Mouse (Mus musculus) retina, postnatal 7 days (tissue): ENCODE measurements around the gene Pcp4.
"Not testable (repeated sequence)": the region's sequence is repeated elsewhere in the genome, so short reads cannot be mapped to it uniquely, and the experiment has no call there.

Experiments used
- DNase-seq: peaks from one replicate; pipeline ENCODE4 v3.0.0-alpha.2; 2012; ENCODE audit warnings: low read depth, low spot score

Gene Pcp4

DNA sequence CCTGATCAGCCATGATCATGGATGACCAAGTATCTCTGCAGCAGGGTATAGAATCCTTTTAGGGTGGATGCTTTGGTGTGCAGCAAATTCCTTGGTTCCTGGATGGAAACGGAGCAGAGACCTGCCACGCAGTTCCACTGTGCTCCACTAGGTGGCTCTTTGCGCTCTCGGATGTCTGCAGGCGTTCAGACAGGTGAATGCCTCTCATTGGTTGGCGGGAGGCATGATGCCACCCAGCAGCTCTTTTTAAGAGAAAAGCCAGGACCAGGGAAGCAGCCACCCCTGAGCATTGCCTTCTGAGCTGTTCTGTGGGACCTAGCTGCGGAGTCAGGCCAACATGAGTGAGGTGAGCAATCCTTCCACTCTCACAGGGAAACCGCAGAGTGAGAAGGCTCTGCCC is at the start of gene Pcp4:
TSS of gene Pcp4 (plus strand) at position 162 of the 400 bp plus-strand sequence.
- DNase-seq, result peak; percentile 47

DNA sequence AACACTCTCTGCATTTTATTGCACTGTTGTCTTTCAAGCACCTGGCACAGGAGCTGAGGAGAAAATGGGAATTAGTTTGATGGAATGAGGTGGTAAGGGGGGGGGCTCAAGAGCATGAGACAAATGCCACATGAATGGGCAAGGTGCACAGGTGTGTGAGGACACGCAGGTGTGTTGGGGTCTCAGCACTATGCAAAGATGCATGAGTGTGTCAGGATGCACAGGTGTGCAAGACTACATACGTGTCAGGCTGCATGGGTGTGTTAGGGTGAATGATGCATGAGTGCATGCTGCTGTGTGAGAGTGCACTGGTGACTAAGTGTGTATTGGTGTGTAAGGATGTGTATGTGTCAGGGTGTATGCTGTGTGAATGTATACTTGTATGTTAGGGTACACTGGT is 42.4 kb upstream of the Pcp4 start:
- no peak for DNase-seq

DNA sequence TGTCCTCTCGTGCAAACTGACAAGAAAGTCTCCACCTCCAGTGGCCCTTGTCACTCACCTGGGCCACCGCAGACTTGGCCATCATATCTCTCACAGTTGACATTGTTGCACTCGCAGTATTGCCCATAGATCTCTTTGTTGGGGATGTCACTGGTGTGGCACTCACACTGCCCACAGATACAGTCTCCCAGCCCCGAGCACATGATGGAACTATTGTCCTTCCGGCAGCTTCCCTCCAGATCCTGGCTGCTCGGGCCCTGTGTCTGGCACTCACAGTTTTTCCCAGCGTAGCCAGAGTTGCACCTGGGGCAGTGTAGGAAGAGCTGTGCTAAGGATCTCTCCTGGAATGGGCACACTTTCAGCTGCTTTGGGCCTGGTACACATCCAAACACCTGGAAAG is 40.7 kb upstream of the Pcp4 start:
- DNase-seq, result no peak

DNA sequence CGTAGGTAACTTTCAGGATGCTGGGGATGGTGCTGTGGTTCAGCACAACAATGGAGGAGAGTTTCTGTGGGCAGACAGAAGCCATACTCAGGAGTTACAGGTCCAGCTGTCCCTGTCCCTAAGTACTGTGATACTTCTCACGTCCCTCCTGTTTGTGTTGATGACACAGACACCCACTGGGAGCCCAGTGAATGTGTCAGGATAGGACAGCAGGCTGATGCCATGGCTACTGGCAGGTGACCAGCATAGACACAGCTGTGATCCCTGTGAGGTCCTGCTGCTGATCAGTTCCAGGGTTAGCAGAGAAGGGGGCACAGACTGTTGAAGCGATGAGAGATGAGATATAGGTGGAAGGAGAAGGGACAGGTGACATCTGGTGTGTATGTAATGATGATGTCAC is 38.4 kb upstream of the Pcp4 start:
- DNase-seq, result no peak

DNA sequence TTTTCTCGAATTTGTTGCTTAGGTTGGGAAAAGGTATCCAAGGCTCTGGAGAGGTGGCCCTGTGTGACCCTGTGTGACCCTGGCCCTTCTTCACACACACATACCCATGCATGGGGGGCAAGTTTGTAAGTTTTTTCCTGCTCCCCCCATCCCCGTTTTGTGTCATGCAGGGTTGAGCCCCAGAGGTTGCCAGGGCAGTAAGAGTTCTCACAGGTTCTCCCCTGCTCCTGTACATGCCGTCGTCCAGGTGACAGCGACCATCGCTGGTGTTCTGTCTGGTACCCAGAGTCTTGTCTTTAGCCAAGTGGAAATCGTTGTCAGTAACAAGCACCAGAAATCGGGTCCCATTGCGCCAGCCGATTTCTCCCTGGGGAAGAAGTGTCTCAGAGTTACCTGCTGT is 34.1 kb upstream of the Pcp4 start:
- no peak for DNase-seq

DNA sequence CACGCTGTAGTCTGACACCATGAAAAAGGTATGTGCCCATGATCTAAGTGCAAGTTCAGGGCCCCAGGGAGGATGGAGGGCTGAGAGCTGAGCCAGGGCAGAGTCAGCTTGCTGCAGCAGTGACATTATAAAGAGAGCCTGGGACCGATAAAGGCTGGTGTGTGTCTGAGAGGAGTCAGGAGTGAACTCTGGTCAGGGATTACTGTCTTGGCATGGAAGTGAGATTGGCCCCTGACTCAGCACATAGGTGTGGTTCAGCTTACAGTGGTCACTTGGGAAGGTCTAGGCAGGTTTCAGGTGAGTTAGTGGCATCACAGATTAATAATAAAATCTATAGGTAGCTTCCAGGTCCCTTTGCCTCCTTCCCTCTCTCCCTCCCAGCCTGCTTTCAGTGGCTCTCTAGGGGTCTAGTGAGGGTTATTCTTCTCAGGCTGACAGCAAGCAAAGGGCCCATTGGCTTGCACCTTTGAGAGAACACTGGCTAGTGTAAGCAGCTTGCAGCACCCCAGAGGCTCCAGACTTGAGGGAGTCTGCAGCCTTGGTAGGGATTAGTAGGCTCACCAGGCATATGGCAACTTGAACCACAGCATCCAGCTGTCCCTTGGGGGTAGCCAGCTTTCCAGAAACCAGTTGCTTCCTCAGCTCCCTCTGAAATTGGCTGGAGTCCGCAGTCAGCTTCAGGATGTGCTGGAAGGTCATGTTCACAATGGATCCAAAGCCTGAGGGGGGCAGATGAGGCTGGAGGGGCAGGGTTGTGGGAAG is 33.2 kb upstream of the Pcp4 start:
- DNase-seq, result no peak

DNA sequence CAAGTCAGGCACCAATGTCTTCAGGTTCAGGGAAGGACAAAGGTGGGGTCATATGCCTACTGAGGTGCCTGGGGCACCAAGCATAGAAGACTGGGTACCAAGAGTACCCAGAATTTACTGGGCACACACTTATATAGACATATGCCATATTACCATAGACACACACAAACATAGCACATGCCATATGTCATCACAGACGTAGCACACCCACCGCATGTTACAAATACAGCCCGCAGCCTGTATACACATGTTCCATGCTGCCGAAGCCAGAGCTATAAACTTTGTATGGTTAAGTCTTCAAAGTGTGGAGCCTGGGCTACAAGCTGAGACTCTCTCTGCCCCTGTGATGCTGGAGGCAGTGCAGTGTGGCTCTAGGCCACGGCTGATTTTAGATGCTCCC is 28.5 kb upstream of the Pcp4 start:
- no peak for DNase-seq

DNA sequence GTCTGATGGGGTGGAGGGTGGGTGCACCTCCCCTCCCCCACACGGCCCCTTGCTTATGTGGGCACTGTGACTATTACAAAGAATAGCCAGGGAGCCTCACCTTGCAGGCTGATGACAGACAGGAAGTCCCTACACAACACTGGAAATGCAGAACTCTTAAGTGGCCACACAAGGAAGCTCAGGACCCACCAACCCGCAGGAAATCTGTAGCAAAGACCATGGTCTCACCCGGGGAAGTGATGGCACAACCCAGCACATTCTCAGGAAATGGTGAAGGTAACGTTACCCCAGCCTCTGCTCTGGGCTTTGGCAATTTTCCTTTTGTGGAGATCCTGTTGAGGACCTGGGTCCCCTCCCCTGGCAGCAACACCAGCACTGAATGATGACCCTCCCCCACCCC is 27.7 kb upstream of the Pcp4 start:
- DNase-seq, result no peak

DNA sequence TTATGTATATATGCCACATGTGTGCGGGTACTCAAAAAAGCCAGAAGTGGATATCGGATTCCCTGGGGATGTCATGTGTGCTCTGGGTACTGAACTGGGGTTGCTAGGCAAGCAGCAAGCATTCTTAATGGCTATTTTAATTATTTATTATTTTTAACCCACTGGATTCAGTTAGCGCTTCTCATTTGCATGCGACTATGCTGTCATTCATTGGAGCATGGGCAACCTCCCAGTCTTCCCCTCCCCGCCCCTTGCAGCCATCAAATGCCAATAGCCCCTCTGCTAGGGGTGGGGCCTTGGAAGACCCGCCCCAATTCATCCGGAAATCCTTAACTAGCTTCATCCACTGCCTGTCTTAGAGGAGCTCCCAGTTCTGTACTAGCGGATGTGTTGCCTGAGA is 26.5 kb upstream of the Pcp4 start:
- no peak for DNase-seq

DNA sequence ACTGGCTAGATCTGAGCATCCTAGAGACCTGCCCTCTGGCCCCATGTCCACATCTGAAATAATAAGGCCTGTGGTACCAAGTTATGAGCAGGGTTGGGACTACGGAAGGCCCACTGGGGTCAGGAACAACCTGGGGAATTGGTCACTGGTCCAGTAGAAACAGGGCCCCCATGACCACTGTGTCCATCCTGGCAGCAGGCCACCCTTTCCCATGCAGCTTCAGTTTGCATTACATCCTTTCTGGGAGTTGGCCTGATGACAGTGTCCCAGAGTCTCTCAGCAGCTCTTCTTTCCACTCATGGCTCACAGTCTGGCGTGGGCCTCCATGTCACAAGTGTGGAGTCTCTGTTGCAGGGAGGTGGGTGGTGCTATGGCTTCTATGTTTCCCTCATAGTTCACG is 25.6 kb upstream of the Pcp4 start:
- no peak for DNase-seq

DNA sequence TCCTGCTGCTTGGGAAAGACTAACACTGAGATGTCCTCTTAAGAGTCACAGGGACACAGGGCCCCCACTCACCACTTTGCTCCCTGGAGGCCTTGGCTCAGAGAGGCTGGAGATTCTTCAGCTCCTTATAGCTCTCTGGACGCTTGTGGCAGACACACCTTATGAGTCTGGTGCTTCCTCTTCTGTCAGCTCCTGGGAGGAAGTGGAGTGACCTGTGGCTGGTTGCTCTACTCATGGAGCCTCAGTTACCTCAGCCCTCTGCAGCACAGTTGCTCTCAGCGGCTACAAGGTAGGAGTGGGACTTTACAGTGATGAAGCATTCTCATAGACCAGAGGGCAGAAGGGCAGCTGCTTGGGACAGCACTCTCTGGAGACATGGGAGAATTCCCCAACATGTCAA is 23.9 kb upstream of the Pcp4 start, which contains the start of gene Itgb2l:
TSS of gene Itgb2l (minus strand) at position 152 of the 400 bp plus-strand sequence.
- no peak for DNase-seq

DNA sequence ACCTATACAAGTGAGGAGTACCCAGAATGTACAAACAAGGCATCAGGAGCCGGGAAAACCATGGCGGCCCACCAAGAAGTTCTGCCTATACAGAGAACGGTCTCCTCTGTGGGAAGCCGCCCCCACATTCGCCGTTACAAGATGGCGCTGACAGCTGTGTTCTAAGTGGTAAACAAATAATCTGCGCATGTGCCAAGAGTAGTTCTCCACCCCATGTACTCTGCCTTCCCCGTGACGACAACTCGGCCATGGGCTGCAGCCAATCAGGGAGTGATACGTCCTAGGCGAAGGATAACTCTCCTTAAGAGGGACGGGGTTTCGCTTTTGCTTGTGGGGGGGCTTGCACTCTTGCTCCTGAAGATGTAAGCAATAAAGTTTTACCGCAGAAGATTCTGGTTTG is 16.5 kb upstream of the Pcp4 start:
- not testable (repeated sequence) for DNase-seq

DNA sequence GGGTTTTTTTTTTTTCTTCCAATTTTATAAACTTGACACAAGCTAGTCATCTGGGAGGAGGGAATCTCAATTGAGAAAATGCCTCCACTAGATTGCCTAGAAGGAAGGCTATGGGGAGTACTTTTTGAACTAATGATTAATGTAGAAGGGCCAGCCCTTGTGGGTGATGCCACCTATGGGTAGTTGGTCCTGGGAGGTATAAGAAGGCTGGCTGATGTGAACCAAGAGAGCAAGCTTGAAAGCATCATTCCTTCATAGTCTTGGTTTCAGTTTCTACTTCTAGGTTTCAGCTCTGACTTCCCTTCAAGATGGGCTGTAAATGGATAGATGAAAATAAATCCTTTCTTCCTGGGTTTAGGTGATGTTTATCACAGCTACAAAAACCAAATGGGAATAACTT is 13.3 kb upstream of the Pcp4 start:
- no peak for DNase-seq

DNA sequence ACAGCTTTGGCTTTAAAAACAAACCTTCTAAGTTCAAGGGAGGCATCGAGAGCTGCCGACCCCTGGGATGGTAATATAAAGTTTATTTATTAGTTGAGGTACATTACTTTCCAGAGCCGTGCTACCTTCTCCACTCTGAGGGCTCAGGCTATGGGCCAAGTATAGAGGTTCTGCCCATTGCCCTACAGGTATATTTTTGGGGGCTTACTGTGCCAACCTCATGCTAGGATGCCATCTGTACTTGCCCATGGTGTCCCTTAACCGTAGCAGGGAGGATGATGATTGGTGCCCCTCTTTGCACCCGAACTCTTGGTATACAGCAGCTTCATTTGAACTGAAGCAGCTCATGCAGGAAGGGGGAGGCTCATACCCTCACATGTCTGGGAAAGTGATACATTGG is 9.8 kb upstream of the Pcp4 start:
- DNase-seq, result no peak

DNA sequence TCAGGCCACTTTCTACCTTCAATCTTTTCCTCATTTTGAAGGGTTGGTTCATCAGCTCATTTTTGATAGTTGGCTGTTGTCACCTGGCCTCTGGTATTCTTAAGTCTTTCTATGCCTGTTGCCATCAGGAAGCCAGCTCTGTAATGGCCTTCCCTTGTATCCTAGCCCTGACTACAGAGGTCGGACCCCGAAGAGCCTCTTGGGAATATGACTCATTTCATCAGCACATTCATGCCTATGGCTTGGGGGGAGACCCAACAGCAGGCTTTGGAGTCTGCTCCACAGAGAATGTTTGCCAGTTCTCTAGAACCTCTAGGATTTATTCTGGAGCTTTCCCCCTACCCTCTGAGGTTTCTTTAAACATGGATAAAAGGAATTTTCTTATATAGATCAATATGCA is 8.1 kb upstream of the Pcp4 start:
- no peak for DNase-seq

DNA sequence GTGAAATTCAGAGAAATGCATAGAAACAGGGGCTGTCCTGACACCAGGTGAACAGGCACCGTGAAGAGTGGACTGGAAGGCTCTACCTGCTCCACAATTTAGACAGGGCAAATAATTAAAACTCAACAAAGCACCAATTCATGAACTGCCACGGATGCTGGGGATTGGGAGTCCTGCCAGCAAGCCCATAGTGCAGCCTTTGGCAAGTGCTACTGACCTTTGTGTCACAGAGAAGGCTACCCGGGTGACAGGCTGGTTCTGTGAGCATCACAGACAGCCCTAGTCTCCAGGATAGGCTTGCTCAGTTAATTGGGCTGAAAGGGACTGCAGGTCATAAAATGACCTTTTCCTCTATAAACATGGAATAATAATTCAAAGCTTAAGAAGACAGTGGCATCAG is 6.6 kb upstream of the Pcp4 start:
- DNase-seq, result no peak

DNA sequence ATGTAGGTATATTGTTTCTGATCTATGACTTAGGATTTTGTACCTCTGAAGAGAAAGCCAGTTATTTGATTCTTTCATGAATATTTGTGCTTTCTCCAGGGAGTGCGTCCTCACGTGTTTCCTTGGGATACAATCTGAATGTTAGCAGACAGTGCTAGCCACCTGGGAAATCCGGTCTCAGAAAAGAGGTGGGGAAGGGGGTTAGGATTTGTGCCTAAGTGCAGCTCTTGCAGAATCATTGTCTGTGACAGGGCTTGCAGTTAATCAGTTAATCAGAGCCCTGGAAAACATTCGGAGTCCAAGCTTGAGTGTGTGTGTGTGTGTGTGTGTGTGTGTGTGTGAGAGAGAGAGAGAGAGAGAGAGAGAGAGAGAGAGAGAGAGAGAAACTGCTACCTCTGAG is 605 bp downstream of the Pcp4 start:
- no peak for DNase-seq

DNA sequence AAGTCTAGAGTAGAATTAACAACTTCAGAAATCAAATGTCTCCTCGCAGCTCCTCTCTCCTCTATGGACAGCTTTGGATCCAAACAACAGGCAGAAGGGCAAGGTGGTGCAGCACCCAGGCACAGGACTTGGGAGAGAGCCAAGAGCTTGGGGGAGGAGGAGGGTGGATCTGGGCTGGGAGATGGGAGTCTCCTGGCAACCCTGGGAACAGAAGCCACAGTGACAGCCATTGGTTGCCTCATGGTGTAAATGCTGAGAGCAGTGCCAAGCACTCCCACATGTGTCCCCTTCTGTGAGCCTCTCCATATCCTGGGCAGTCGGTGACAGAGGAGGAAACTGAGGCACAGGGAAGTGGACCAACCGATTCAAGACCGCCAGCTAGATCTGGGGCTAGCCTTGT is 1.3 kb downstream of the Pcp4 start:
- DNase-seq, result peak; percentile 29

DNA sequence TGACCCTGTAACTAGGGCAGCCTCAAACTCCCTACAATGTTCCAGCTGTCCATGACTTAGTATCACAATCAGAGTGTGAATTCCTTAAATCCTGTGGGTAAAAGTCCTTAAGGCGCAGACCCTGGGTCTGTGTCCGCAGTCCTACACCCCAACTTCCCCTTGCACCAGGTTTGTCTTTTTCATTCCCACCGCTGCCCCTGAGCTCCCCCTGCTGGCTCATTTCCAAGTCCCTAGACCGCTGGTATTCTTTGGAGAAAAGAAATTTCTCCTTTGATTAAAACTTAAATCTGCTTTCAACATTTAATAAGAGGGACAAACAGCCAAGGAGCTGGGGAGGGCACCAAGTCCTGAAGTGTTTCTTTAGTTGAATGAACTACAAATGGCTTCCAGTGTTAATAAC is 2.2 kb downstream of the Pcp4 start:
- DNase-seq, result no peak

DNA sequence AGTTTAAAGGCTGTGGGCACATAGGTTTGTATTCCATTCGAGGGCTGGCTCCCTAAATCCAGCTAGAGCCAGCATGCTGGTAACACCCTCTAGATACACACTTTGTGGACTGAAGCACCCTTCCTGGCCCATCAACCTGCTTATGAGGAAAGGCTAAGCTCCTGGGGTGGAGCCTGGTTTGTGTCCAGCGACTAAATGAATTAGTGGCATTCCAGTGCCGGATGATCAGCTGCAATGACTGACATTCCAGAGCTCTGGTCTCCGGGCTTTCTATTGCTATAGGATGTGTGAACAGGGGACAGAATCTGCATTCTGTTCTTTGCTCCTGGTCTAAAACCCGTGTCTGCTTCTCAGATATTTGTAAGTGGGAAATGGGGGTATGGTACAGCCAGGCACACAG is 5.0 kb downstream of the Pcp4 start:
- DNase-seq, result no peak

DNA sequence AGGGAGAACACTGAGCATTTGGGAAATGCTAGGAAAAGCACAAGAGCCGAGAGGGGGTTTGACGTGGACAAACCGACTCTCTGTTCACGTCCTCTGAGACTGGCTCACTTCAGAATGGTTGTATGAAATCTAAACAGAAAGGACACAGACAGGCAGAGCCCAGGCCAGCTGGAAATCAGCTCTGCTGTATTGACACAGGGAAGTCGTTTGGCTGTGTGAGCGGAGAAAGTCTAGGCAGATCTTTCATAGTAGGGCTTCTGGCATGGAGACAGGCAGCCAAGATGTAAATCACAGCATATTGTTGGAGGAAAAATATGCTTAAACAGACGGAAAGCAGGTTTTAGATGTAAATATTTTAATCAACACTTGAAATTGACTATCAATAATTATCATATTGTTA is 5.4 kb downstream of the Pcp4 start:
- no peak for DNase-seq

DNA sequence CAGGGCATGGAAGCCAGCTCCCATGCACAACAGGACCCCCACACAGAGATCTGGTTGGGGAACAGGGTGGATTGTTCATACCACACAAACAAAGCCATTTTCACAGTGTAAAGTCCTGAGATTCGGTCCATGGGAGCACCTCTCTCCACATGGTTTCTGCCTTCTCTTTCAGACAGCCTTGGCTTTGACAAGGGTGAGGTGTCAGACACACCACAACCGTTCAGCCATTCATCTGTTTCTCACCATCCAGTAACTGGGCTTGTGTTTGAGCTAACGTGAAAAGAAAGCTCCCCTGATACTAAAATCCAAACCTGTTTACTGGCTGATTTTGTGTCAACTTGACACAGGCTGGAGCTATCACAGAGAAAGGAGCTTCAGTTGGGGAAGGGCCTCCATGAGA is 6.8 kb downstream of the Pcp4 start:
- no peak for DNase-seq

DNA sequence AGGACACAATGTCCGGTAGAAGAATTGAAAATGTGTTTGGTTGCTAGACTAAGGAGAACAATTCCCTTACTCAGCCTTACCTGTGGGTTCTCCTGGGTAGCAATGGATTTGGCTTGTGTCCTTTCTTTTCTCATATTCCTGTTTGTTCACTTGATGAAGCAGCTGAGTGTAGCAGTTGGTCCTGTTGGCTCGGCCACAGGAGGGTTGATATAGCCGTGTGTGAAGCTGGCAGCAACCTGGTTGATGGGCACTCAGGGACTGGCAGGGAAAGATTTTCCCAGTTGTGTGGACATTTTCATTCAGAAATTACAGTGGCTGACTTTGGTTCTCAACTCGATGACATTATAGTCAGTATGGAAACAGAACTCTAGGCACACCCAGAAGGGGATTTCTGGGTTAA is 14.4 kb downstream of the Pcp4 start:
- DNase-seq, result no peak
